Mouse (Mus musculus) bone marrow, adult 2 months (tissue): ENCODE measurements at regions not wholly inside any gene's neighbourhood (a gene's known extent, or its start where the extent isn't known, plus 50 kb on each side); places are given as distances from the start of the nearest gene placed in this dataset.

ENCODE experiments used
- CTCF ChIP-seq: fragments of 200-500 bp; IDR thresholded peaks from 2 replicates; pipeline ENCODE4 v1.5.1; 2011; ENCODE audit warnings: low read length, control low read depth; ENCODE audit not compliant: control insufficient read depth, insufficient read depth
- POLR2A ChIP-seq: fragments of 200-500 bp; IDR thresholded peaks from 2 replicates; pipeline ENCODE4 v1.6.1; 2011; ENCODE audit warnings: low read depth, mild to moderate bottlenecking, control low read depth, low read length, borderline replicate concordance; ENCODE audit not compliant: control insufficient read depth

GRCm38 (mm10) chr8:8973769-8974168, 283.4 kb upstream of the Arglu1 start:
- TF ChIP-seq POLR2A (no peak), CTCF (no peak)
